Mouse (Mus musculus): Measurements from ENCODE around the gene Ugt1a1. TPM values are rescaled to one million over a fixed set of nuclear protein-coding genes. Genes with fewer than 3 reads are reported as not detected.

The Ugt1a1 gene
- polyA plus RNA-seq, 2 experiments: 2.3 to 5.8 TPM

DNA sequence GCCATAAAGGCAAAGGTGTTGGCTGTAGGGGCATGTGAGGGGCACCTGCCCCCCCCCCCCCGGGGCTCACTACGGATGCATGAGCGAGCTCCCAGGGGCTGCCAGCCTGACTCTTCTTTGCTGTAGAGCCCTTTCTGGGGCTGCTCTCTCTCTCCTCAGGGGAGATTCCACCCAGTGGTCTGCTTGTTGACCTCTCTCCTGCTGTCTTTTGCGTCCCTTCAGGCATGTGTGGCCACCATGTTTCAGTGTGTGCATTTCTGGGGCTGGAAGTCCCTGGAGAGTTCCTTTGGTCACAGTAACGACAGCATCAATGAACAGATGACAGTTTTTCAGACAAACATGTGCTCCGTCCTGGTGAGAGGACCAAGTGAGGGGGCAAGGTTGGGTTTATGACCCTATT, 46.6 kb downstream of the Ugt1a1 start:
- Histone ChIP-seq H3K27ac (replicated peaks; ENCODE audit: low read depth, low read length) (no peak overlapping the region), H3K36me3 (ENCODE audit: control insufficient read depth, insufficient read depth, low read length) (peaks cover 38% of the 10 kb centered on the region), H3K9ac (ENCODE audit: low read depth, low read length, severe bottlenecking) (no peak overlapping the region), H3K4me2 (replicated peaks; ENCODE audit: low read depth, low read length, severe bottlenecking) (no peak overlapping the region), H3K4me1 (ENCODE audit: control insufficient read depth, insufficient read depth, low read length) (no peaks in the 10 kb centered on the region), H3K4me3 (replicated peaks; ENCODE audit: low read length) (no peak overlapping the region), H3K27me3 (ENCODE audit: control insufficient read depth, insufficient read depth, low read length) (no peaks in the 10 kb centered on the region), H3K9me3 (ENCODE audit: control insufficient read depth, low read length) (peaks cover 41% of the 10 kb centered on the region)
- no peak for ATAC-seq (ENCODE audit: low FRiP score, low read depth)
- DNase-seq (ENCODE audit: low spot score): no peak
- TF ChIP-seq POLR2A (IDR thresholded peaks at IDR 0.05; ENCODE audit: borderline replicate concordance, extremely low read depth, insufficient read depth, insufficient read length): no peak
- WGBS: 70% methylated on average over 6 of the region's 6 CpGs

DNA sequence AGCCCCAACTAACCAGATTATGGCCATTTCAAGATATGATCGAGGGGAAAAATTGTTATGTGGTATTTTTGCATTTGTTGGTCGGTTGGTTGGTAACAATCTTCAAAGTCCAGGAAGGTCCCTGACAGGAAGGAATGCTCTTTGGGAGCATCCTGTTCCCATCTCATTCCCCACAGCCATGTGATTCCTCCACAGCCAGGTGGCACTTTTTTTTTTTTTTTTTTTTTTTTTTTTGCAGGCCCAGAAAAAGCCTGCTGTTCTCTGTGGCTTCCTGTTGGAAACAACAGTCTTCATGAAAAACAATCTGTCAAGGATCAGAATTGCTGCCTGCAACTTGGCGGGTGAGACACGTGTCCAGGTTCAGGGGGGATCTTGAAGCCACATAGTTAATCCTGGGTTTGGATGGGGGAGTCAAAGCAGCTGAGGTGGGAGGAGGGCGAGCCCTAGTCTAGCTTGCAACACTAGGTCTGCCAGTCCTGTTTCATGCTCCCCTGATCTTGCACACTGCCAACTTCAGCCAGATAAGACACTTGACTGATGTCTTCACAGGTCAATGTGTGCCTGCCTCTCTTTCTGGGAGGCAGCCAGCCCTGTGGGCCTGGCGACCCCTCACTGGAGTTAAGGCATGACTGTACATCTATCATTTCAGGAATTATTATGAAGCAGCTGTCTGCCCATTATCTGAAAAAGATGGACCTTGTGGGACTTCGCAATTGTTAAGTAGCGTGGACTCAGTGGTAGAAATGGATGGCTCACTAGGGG, 47.3 kb downstream of the Ugt1a1 start:
- ATAC-seq (ENCODE audit: low FRiP score, low read depth) (no peak), DNase-seq (ENCODE audit: low spot score) (peak; percentile 57)
- no peak overlapping the region for H3K27ac ChIP-seq (replicated peaks; ENCODE audit: low read depth, low read length)
- H3K4me3 ChIP-seq (replicated peaks; ENCODE audit: low read length): no peak overlapping the region
- H3K9me3 ChIP-seq (ENCODE audit: control insufficient read depth, low read length): peaks cover 36% of the 10 kb centered on the region
- H3K4me2 ChIP-seq (replicated peaks; ENCODE audit: low read depth, low read length, severe bottlenecking): no peak overlapping the region
- no peaks in the 10 kb centered on the region for H3K27me3 ChIP-seq (ENCODE audit: control insufficient read depth, insufficient read depth, low read length)
- TF ChIP-seq POLR2A (IDR thresholded peaks at IDR 0.05; ENCODE audit: borderline replicate concordance, extremely low read depth, insufficient read depth, insufficient read length): no peak
- H3K9ac ChIP-seq (ENCODE audit: low read depth, low read length, severe bottlenecking): no peak overlapping the region
- peaks cover 45% of the 10 kb centered on the region for H3K36me3 ChIP-seq (ENCODE audit: control insufficient read depth, insufficient read depth, low read length)
- WGBS: 75% methylated on average over 8 of the region's 8 CpGs
- no peaks in the 10 kb centered on the region for H3K4me1 ChIP-seq (ENCODE audit: control insufficient read depth, insufficient read depth, low read length)

DNA sequence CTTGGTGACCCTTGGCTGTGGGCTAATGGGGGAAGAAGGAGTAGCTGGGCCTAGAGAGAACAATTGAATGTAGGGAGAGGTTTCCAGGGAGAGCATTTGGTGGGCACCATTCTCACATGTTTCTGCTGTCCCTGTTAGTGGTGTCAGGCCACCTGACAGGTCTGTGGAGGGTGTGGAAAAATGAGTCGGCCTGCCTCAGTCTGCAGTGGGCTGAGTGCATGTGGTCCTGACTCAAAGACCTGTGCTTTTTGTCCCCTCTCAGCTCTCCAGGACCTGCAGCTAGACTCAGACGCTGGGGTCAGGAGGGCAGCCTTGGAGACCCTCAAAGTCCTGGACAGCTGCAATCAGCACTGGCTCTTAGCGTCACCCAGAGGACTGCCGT, 47.9 kb downstream of the Ugt1a1 start:
- H3K4me1 ChIP-seq (ENCODE audit: control insufficient read depth, insufficient read depth, low read length): no peaks in the 10 kb centered on the region
- H3K9ac ChIP-seq (ENCODE audit: low read depth, low read length, severe bottlenecking): no peak overlapping the region
- ATAC-seq (ENCODE audit: low FRiP score, low read depth) (no peak), DNase-seq (ENCODE audit: low spot score) (no peak)
- TF ChIP-seq POLR2A (IDR thresholded peaks at IDR 0.05; ENCODE audit: borderline replicate concordance, extremely low read depth, insufficient read depth, insufficient read length): no peak
- 76% methylated on average over 4 of the region's 4 CpGs for WGBS
- peaks cover 33% of the 10 kb centered on the region for H3K9me3 ChIP-seq (ENCODE audit: control insufficient read depth, low read length)
- H3K36me3 ChIP-seq (ENCODE audit: control insufficient read depth, insufficient read depth, low read length): peaks cover 51% of the 10 kb centered on the region
- H3K4me3 ChIP-seq (replicated peaks; ENCODE audit: low read length): no peak overlapping the region
- no peak overlapping the region for H3K4me2 ChIP-seq (replicated peaks; ENCODE audit: low read depth, low read length, severe bottlenecking)
- no peaks in the 10 kb centered on the region for H3K27me3 ChIP-seq (ENCODE audit: control insufficient read depth, insufficient read depth, low read length)
- H3K27ac ChIP-seq (replicated peaks; ENCODE audit: low read depth, low read length): no peak overlapping the region

DNA sequence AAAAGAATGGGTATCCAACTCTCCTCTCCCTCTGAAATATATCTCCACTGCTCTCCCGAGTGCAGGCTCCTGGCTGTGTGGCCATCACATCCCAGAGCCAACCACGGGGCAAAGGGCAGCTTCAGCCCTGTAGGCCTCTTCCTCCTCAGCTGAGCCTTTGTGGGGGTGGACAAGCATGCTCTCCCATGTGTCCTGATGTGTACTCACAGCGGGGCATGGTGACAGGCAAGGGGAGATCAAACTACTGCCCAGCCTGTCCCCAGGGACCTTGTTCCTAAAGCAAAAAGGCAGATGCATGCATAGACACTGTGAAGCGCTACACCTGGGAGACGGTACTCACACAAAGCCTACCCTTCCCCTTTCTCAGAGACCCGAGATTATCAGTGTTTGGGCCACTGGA, 48.4 kb downstream of the Ugt1a1 start:
- Histone ChIP-seq H3K4me3 (replicated peaks; ENCODE audit: low read length) (no peak overlapping the region), H3K9ac (ENCODE audit: low read depth, low read length, severe bottlenecking) (no peak overlapping the region), H3K36me3 (ENCODE audit: control insufficient read depth, insufficient read depth, low read length) (peaks cover 56% of the 10 kb centered on the region), H3K9me3 (ENCODE audit: control insufficient read depth, low read length) (peaks cover 29% of the 10 kb centered on the region), H3K27me3 (ENCODE audit: control insufficient read depth, insufficient read depth, low read length) (no peaks in the 10 kb centered on the region), H3K4me1 (ENCODE audit: control insufficient read depth, insufficient read depth, low read length) (no peaks in the 10 kb centered on the region), H3K27ac (replicated peaks; ENCODE audit: low read depth, low read length) (no peak overlapping the region), H3K4me2 (replicated peaks; ENCODE audit: low read depth, low read length, severe bottlenecking) (no peak overlapping the region)
- peak; percentile 58 for DNase-seq (ENCODE audit: low spot score)
- ATAC-seq (ENCODE audit: low FRiP score, low read depth): no peak
- 80% methylated on average over 6 of the region's 6 CpGs for WGBS
- TF ChIP-seq POLR2A (IDR thresholded peaks at IDR 0.05; ENCODE audit: borderline replicate concordance, extremely low read depth, insufficient read depth, insufficient read length): no peak

DNA sequence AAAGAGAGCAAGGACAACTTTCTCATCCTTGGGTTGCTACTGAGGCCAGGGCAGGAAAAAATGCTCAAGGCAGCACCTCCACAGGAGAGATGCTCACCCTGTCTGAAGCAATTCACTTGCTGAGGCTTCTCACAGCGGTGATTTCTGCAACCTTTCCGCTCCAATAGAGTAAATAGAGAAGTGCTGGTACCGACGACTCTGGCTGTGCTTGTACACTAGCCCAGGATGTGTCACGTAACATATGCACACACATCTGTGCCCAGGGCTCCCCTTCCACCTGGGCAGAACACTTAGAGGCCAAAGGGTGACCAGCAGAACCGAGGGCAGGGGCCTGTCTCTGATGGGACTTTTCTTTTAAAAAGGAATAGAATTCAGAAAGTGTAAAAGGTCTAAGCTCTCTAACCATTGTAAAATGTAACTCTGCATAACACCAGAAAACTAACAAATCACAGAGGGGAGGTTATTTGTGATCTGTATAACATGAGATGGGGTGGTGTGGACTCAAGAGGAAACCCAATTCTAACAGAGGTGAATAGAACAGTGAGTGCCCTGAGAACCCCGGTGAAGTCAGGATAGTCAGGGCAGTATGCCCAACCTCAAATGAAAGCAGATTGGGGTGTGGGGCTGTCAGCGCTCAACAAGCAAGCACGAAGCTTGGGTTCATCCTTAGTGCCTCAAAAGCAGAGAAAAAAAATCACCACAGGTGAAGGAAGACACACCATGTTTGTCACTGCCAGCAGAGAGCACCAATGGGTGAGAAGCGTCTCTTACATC, 49.0 kb downstream of the Ugt1a1 start:
- Histone ChIP-seq H3K27ac (replicated peaks; ENCODE audit: low read depth, low read length) (no peak overlapping the region), H3K4me3 (replicated peaks; ENCODE audit: low read length) (no peak overlapping the region), H3K36me3 (ENCODE audit: control insufficient read depth, insufficient read depth, low read length) (peaks cover 63% of the 10 kb centered on the region), H3K9me3 (ENCODE audit: control insufficient read depth, low read length) (peaks cover 23% of the 10 kb centered on the region), H3K4me1 (ENCODE audit: control insufficient read depth, insufficient read depth, low read length) (no peaks in the 10 kb centered on the region), H3K27me3 (ENCODE audit: control insufficient read depth, insufficient read depth, low read length) (no peaks in the 10 kb centered on the region), H3K4me2 (replicated peaks; ENCODE audit: low read depth, low read length, severe bottlenecking) (no peak overlapping the region), H3K9ac (ENCODE audit: low read depth, low read length, severe bottlenecking) (no peak overlapping the region)
- no peak for TF ChIP-seq POLR2A (IDR thresholded peaks at IDR 0.05; ENCODE audit: borderline replicate concordance, extremely low read depth, insufficient read depth, insufficient read length)
- ATAC-seq (ENCODE audit: low FRiP score, low read depth): no peak
- 84% methylated on average over 10 of the region's 10 CpGs for WGBS
- no peak for DNase-seq (ENCODE audit: low spot score)
